Comparison of ENCODE assay signal across 9 mouse cellular contexts in the genomic region with DNA sequence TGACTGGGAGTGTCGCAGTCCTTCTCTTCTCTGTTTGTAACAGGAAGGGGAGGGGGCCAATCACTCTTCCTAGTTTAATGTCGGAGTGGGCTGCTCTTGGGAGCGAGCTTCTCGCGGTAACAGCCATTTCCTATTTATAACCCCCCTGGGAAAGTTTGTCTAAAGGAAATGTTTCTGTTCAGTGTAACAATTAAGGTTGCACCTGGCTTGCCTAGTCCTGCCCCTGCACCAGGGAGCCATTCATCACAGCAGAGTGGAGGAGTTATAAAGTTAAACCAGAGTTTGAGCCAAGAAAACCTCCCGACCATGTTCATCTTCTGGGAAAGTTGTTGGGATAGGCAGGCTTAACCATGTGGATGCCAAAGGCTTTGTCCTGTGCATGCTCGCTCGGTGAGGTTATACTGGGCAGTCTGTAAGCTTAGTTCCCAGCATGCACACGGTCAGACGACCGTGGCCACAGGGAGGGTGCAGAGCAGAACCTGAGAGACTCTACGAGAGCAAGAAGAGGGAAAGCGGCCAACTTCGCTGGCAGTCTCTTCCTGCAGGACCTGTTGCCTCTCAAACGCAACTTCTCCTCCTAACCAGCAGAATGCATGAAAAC.
DNase-seq lines count a peak whose midpoint lies in the region; ATAC-seq and TF ChIP-seq lines count a peak whose summit lies in the region.
"Had no signal": no experiment of that assay in that cellular context is flagged by ENCODE, and none has a peak within 500 bp of the region (broad histone marks: within the 10 kb centered on the region; RNA-seq: fewer than 3 reads in every experiment).

No protein-coding gene starts in this region.

- H3K9ac ChIP-seq in liver, embryonic 12.5 days: no peak overlapping the region
- H3K9ac ChIP-seq in embryonic facial prominence, embryonic 12.5 days: no peak overlapping the region
- no peak overlapping the region for H3K9ac ChIP-seq in intestine, postnatal 0 days (ENCODE audit: low read depth, low read length)
- H3K9ac ChIP-seq: liver, embryonic 14.5 days had no signal

- no peak for ATAC-seq in liver, embryonic 12.5 days
- peak; percentile 60; the same call in 1 of the 2 replicates for ATAC-seq in embryonic facial prominence, embryonic 12.5 days (ENCODE audit: insufficient number of reproducible peaks, insufficient read depth, low FRiP score, low TSS enrichment)
- ATAC-seq in intestine, postnatal 0 days: 0 out of 2 replicates have a peak, but pooled peaks have one; percentile 28

- intact Hi-C loops in left cerebral cortex, postnatal 36 days (cut with DNase I): no loop called here

- peak overlapping the region; percentile 28 for H3K4me2 ChIP-seq in liver, embryonic 12.5 days
- H3K4me2 ChIP-seq in embryonic facial prominence, embryonic 12.5 days (replicated peaks): peak overlapping the region; percentile 21; the same call in 1 of the 2 replicates
- peak overlapping the region; percentile 40 for H3K4me2 ChIP-seq in intestine, postnatal 0 days (replicated peaks; ENCODE audit: low read depth)

- no peaks in the 10 kb centered on the region for H3K4me1 ChIP-seq in liver, embryonic 12.5 days
- 0 out of 2 replicates have a peak, but pooled peaks cover 10% of the 10 kb centered on the region for H3K4me1 ChIP-seq in embryonic facial prominence, embryonic 12.5 days
- H3K4me1 ChIP-seq in intestine, postnatal 0 days (replicated peaks; ENCODE audit: control insufficient read depth, insufficient read depth, low read length): no peaks in the 10 kb centered on the region; the same call in 1 of the 2 replicates

- H3K36me3 ChIP-seq in liver, embryonic 12.5 days: no peaks in the 10 kb centered on the region
- no peaks in the 10 kb centered on the region for H3K36me3 ChIP-seq in embryonic facial prominence, embryonic 12.5 days
- no peaks in the 10 kb centered on the region for H3K36me3 ChIP-seq in intestine, postnatal 0 days (ENCODE audit: control insufficient read depth, insufficient read depth)

- WGBS in liver, embryonic 12.5 days (ENCODE audit: insufficient replicate concordance): 32% methylated on average over 15 of the region's 15 CpGs
- WGBS in embryonic facial prominence, embryonic 12.5 days: 44% methylated on average over 15 of the region's 15 CpGs
- 36% methylated on average over 15 of the region's 15 CpGs for WGBS in intestine, postnatal 0 days

- peaks cover 5% of the 10 kb centered on the region for H3K27me3 ChIP-seq in liver, embryonic 12.5 days (replicated peaks)
- H3K27me3 ChIP-seq in embryonic facial prominence, embryonic 12.5 days: no peaks in the 10 kb centered on the region
- H3K27me3 ChIP-seq in intestine, postnatal 0 days (replicated peaks; ENCODE audit: control insufficient read depth, insufficient read depth, low read length): no peaks in the 10 kb centered on the region

- no peak overlapping the region for H3K27ac ChIP-seq in liver, embryonic 12.5 days
- H3K27ac ChIP-seq in embryonic facial prominence, embryonic 12.5 days: no peak overlapping the region
- no peak overlapping the region for H3K27ac ChIP-seq in intestine, postnatal 0 days (ENCODE audit: low read depth, low read length)
- H3K27ac ChIP-seq: liver, embryonic 14.5 days had no signal

- no peak for TF ChIP-seq CTCF in intestine, postnatal 0 days (IDR thresholded peaks at IDR 0.05; ENCODE audit: low read depth)

- H3K4me3 ChIP-seq in liver, embryonic 12.5 days: no peak overlapping the region
- H3K4me3 ChIP-seq in embryonic facial prominence, embryonic 12.5 days: no peak overlapping the region
- no peak overlapping the region for H3K4me3 ChIP-seq in intestine, postnatal 0 days (ENCODE audit: low read depth, low read length)

- DNase-seq in liver: no peak
- peak; percentile 59 for DNase-seq in skeletal muscle tissue, adult 2 months (ENCODE audit: low read depth, low spot score)
- DNase-seq in left cerebral cortex, postnatal 36 days (ENCODE audit: low spot score in 2 of 2): no peak
- no peak for DNase-seq in layer of hippocampus, adult 11-12 months (ENCODE audit: low spot score)
- no peak for DNase-seq in frontal cortex, postnatal 14 days (ENCODE audit: low spot score in 2 of 2)

- H3K9me3 ChIP-seq in liver, embryonic 12.5 days (replicated peaks): no peaks in the 10 kb centered on the region
- H3K9me3 ChIP-seq in embryonic facial prominence, embryonic 12.5 days: no peaks in the 10 kb centered on the region
- 0 out of 2 replicates have a peak, but pooled peaks cover 3% of the 10 kb centered on the region for H3K9me3 ChIP-seq in intestine, postnatal 0 days (ENCODE audit: control insufficient read depth)
